Mouse (Mus musculus): Measurements from ENCODE around the gene Timm50. TPM values are rescaled to one million over a fixed set of nuclear protein-coding genes. Genes with fewer than 3 reads are reported as not detected.

The Timm50 gene
- polyA plus RNA-seq, 1 experiment from 2014 or later: 131 TPM

- no peak for ATAC-seq (ENCODE audit: low FRiP score, low read depth)
These were observed 36.7 kb upstream of the Timm50 start for GRCm38 (mm10) chr7:28348601-28349000.

GRCm38 (mm10) chr7:28347746-28348145, 35.9 kb upstream of the Timm50 start:
- 67% methylated on average over 3 of the region's 3 CpGs for WGBS

More at GRCm38 (mm10) chr7:28348601-28349000, 36.7 kb upstream of the Timm50 start:
- no peak overlapping the region for H3K9ac ChIP-seq
- H3K4me3 ChIP-seq: no peak overlapping the region
- H3K36me3 ChIP-seq: peaks cover 12% of the 10 kb centered on the region
- WGBS: 83% methylated on average over 7 of the region's 7 CpGs
- H3K9me3 ChIP-seq: no peaks in the 10 kb centered on the region
- peaks cover 24% of the 10 kb centered on the region for H3K4me1 ChIP-seq (replicated peaks)
- H3K27me3 ChIP-seq: no peaks in the 10 kb centered on the region
- H3K27ac ChIP-seq (replicated peaks): no peak overlapping the region
- H3K4me2 ChIP-seq: no peak overlapping the region

GRCm38 (mm10) chr7:28344637-28345036, 32.8 kb upstream of the Timm50 start:
- Histone ChIP-seq H3K4me1 (replicated peaks) (peaks cover 6% of the 10 kb centered on the region), H3K9me3 (no peaks in the 10 kb centered on the region), H3K27ac (replicated peaks) (no peak overlapping the region), H3K36me3 (no peaks in the 10 kb centered on the region), H3K4me3 (no peak overlapping the region), H3K4me2 (no peak overlapping the region), H3K9ac (no peak overlapping the region), H3K27me3 (no peaks in the 10 kb centered on the region)
- WGBS: 6% methylated on average over 4 of the region's 4 CpGs
- ATAC-seq (ENCODE audit: low FRiP score, low read depth): no peak

More at GRCm38 (mm10) chr7:28347746-28348145, 35.9 kb upstream of the Timm50 start:
- H3K36me3 ChIP-seq: peaks cover 3% of the 10 kb centered on the region
- no peak overlapping the region for H3K9ac ChIP-seq
- H3K4me1 ChIP-seq (replicated peaks): peaks cover 24% of the 10 kb centered on the region
- no peak overlapping the region for H3K4me2 ChIP-seq
- ATAC-seq (ENCODE audit: low FRiP score, low read depth): no peak
- H3K4me3 ChIP-seq: no peak overlapping the region
- no peaks in the 10 kb centered on the region for H3K27me3 ChIP-seq
- H3K27ac ChIP-seq (replicated peaks): no peak overlapping the region
- no peaks in the 10 kb centered on the region for H3K9me3 ChIP-seq

DNA sequence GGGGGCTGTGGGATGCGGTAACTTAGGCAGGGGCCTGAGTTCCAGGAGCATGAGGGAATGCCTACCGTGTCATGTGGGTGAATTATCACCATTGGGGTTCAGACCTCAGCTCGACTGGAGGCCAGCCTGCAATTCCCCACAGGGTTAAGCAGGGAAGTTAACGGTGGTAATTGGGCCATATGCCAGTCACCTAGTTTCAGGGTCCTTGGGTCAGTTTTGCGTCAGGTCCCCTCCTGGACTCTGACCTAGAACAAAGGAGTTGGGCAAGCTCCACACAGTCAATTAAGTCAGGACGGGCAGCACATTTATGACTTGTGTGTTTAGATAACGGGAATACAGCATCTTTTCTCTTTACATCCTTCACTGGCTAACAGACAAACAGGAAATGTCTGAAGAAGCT, 29.5 kb upstream of the Timm50 start:
- H3K27ac ChIP-seq (replicated peaks): no peak overlapping the region
- ATAC-seq (ENCODE audit: low FRiP score, low read depth): no peak
- H3K36me3 ChIP-seq: no peaks in the 10 kb centered on the region
- no peaks in the 10 kb centered on the region for H3K9me3 ChIP-seq
- H3K9ac ChIP-seq: no peak overlapping the region
- H3K4me2 ChIP-seq: no peak overlapping the region
- H3K27me3 ChIP-seq: no peaks in the 10 kb centered on the region
- no peak overlapping the region for H3K4me3 ChIP-seq
- peaks cover 17% of the 10 kb centered on the region for H3K4me1 ChIP-seq (replicated peaks)
- WGBS: 51% methylated on average over 7 of the region's 7 CpGs

GRCm38 (mm10) chr7:28339213-28339917, 27.5 kb upstream of the Timm50 start:
- ATAC-seq (ENCODE audit: low FRiP score, low read depth): no peak
- H3K9ac ChIP-seq: peak overlapping the region; percentile 89
- 80% methylated on average over 19 of the region's 19 CpGs for WGBS

DNA sequence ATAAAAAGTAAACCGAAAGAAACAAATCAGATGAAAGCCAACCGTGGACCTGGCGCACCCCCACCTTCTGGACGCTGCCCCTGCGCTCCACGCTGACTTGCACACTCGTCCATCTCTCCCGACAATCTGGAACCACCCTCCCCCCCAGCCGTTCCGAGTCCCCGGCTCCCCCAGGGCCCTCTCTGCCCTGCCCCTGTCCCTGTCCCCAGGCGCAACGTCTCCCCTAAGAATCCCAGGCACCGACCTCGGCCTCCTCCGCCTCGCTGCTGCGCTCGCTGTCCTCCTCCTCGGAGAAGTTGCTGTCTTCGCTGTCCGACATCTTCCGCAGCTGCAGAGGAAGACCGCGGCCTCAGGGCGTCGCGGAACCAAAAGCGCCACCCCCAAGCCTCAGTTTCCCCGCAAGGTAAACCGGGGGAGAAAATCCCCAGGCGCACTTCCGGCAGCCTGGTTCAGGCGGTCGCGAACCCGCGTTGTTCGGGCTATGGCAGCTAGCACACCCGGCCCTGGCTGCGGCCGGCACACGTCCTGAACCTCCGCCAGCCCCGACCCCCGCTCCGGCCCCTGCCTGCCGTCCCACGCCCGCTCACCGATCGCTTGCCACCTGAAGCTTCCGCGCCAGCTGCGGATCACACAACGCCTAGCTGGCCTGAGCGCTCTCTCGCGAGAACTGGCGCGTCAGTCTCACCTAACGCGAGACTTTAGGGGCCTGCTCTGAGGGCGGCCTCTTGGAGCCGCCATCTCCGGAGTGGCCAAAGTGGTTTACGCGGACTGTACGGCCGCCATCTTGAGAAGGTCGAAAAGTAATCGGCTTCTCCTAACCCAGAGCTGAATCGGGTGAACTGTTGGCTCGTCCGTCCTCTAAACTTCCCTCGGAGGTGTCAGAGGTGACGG, 26.5 kb upstream of the Timm50 start, which contains the start of gene Supt5:
Supt5 (minus strand) TSS at position 639 of the 891 bp plus-strand sequence.
- Histone ChIP-seq H3K4me2 (peak within 1 kb of the TSS; percentile 61), H3K9ac (peak within 1 kb of the TSS; percentile 89), H3K9me3 (no peaks in the 10 kb centered on the region), H3K27ac (replicated peaks) (peak within 1 kb of the TSS; percentile 84), H3K27me3 (no peaks in the 10 kb centered on the region), H3K36me3 (0 out of 2 replicates have a peak, but pooled peaks cover 3% of the 10 kb centered on the region), H3K4me1 (replicated peaks) (peaks cover 25% of the 10 kb centered on the region), H3K4me3 (peak within 1 kb of the TSS; percentile 79)
- WGBS: under 1% methylated on average over 77 of the region's 77 CpGs
- ATAC-seq (ENCODE audit: low FRiP score, low read depth): peak; percentile 99

More at GRCm38 (mm10) chr7:28339213-28339917, 27.5 kb upstream of the Timm50 start:
- Histone ChIP-seq H3K27ac (replicated peaks) (peak overlapping the region; percentile 82), H3K4me1 (replicated peaks) (peaks cover 26% of the 10 kb centered on the region), H3K36me3 (0 out of 2 replicates have a peak, but pooled peaks cover 3% of the 10 kb centered on the region), H3K4me2 (peak overlapping the region; percentile 61), H3K27me3 (no peaks in the 10 kb centered on the region), H3K9me3 (no peaks in the 10 kb centered on the region), H3K4me3 (peak overlapping the region; percentile 79)

- peaks cover 5% of the 10 kb centered on the region; the same call in 1 of the 2 replicates for H3K36me3 ChIP-seq
- no peak overlapping the region for H3K4me2 ChIP-seq
- peaks cover 25% of the 10 kb centered on the region for H3K4me1 ChIP-seq (replicated peaks)
- 85% methylated on average over 2 of the region's 2 CpGs for WGBS
- no peak for ATAC-seq (ENCODE audit: low FRiP score, low read depth)
- no peaks in the 10 kb centered on the region for H3K27me3 ChIP-seq
- H3K27ac ChIP-seq (replicated peaks): no peak overlapping the region
- H3K9me3 ChIP-seq: no peaks in the 10 kb centered on the region
- H3K4me3 ChIP-seq: no peak overlapping the region
- no peak overlapping the region for H3K9ac ChIP-seq
These were observed 23.6 kb upstream of the Timm50 start for GRCm38 (mm10) chr7:28335471-28335870.

DNA sequence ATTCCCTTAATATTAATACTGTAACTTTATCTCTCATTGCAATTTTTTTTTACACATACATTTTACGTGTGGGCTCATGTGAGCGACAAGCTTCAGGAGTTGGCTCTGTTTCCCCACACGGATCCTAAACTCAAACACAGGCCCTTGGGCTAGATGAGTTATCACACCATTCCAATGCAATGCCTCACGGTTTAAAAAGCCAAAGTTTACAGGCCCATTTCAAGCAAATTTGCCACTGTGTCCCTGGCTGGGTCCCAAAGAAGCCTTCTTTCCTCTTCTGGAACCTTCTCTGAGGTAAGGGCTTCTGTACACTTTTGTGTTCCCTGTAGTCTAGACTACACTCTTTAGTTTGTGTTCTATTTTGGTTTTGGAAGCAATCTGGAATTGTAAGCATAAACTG, 22.7 kb upstream of the Timm50 start:
- no peaks in the 10 kb centered on the region for H3K9me3 ChIP-seq
- no peak for ATAC-seq (ENCODE audit: low FRiP score, low read depth)
- H3K27me3 ChIP-seq: no peaks in the 10 kb centered on the region
- H3K4me3 ChIP-seq: no peak overlapping the region
- peaks cover 12% of the 10 kb centered on the region for H3K36me3 ChIP-seq
- H3K9ac ChIP-seq: no peak overlapping the region
- peaks cover 25% of the 10 kb centered on the region for H3K4me1 ChIP-seq (replicated peaks)
- no peak overlapping the region for H3K4me2 ChIP-seq
- no peak overlapping the region for H3K27ac ChIP-seq (replicated peaks)
- 94% methylated on average over 4 of the region's 4 CpGs for WGBS

DNA sequence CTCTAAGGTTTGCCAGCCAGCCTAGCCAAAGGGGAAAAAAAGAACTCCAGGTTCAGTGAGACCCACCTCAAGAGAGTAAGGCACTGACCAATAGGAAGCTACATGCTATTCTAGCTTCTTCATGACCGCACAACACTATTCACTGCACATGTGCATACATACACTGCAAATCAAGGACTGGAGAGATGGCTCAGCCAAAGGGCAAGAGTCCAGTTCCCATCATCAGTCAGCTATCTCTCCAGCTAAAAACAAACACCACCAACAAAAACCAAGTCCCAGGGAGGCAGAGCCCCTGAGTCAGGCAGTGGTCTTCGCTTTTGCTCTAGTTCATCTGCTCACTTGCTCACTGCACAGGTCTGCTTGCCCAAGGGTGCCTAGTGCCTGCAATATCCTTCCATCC, 16.4 kb upstream of the Timm50 start:
- no peak overlapping the region for H3K9ac ChIP-seq
- H3K36me3 ChIP-seq: peaks cover 66% of the 10 kb centered on the region
- no peaks in the 10 kb centered on the region for H3K4me1 ChIP-seq (replicated peaks)
- H3K27me3 ChIP-seq: no peaks in the 10 kb centered on the region
- H3K4me3 ChIP-seq: no peak overlapping the region
- no peak overlapping the region for H3K4me2 ChIP-seq
- no peak for ATAC-seq (ENCODE audit: low FRiP score, low read depth)
- no peaks in the 10 kb centered on the region for H3K9me3 ChIP-seq
- WGBS: 93% methylated on average over 2 of the region's 2 CpGs
- H3K27ac ChIP-seq (replicated peaks): no peak overlapping the region

DNA sequence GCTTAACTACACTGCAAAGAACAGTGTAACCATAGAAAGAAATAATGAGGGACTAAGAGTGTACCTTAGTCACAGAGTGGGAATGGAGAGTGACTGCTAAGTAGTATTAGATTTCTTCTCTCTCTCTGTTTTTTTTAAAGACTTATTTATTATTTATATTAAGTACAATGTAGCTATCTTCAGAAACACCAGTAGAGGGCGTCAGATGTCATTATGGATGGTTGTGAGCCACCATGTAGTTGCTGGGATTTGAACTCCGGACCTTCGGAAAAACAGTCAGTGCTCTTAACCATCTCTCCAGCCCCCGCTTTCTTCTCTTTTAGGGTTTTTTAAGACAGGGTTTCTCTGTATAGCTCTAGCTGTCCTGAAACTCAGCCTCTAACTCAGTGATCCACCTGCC, 14.6 kb upstream of the Timm50 start:
- Histone ChIP-seq H3K4me1 (replicated peaks) (no peaks in the 10 kb centered on the region), H3K4me2 (no peak overlapping the region), H3K9ac (no peak overlapping the region), H3K27me3 (no peaks in the 10 kb centered on the region), H3K4me3 (no peak overlapping the region), H3K27ac (replicated peaks) (no peak overlapping the region), H3K36me3 (peaks cover 84% of the 10 kb centered on the region), H3K9me3 (no peaks in the 10 kb centered on the region)
- ATAC-seq (ENCODE audit: low FRiP score, low read depth): no peak
- WGBS: 80% methylated on average over 4 of the region's 4 CpGs

GRCm38 (mm10) chr7:28325293-28325692, 13.4 kb upstream of the Timm50 start:
- Histone ChIP-seq H3K4me1 (replicated peaks) (no peaks in the 10 kb centered on the region), H3K9me3 (no peaks in the 10 kb centered on the region), H3K27me3 (no peaks in the 10 kb centered on the region), H3K36me3 (peaks cover 90% of the 10 kb centered on the region), H3K4me3 (no peak overlapping the region), H3K27ac (replicated peaks) (no peak overlapping the region), H3K4me2 (no peak overlapping the region), H3K9ac (no peak overlapping the region)
- 97% methylated on average over 8 of the region's 8 CpGs for WGBS
- no peak for ATAC-seq (ENCODE audit: low FRiP score, low read depth)

Data from hindbrain, embryonic 15.5 days (tissue).